Mouse (Mus musculus) MEL (cell line): Measurements from ENCODE around the gene Elfn2.

Experiments used
- CHD1 ChIP-seq: IDR thresholded peaks from 2 replicates; pipeline ENCODE4 v1.6.1; 2012; ENCODE audit warnings: low read depth, mild to moderate bottlenecking, inconsistent platforms, low read length, improper control_type of control experiment
- CTCF ChIP-seq, 3 experiments: IDR thresholded peaks in 2 of 3; conservative IDR thresholded peaks in 1 of 3; 2 replicates each; pipeline ENCODE4 v1.5.1; 2011 to 2012; ENCODE audit warnings: low read length in 3 of 3, low read depth in 2 of 3, mild to moderate bottlenecking in 2 of 3, improper control_type of control experiment in 1 of 3, inconsistent platforms in 1 of 3, mixed read lengths in 1 of 3, moderate library complexity in 1 of 3; ENCODE audit not compliant: control insufficient read depth in 1 of 3, insufficient read depth in 1 of 3, poor library complexity in 1 of 3, severe bottlenecking in 1 of 3
- GATA1 ChIP-seq: IDR thresholded peaks from 2 replicates; pipeline ENCODE4 v1.6.1; 2011; ENCODE audit warnings: low read depth, low read length, improper control_type of control experiment
- MEF2A ChIP-seq: IDR thresholded peaks from 2 replicates; pipeline ENCODE4 v1.6.1; 2014; ENCODE audit warnings: low read depth, mild to moderate bottlenecking, inconsistent platforms, low read length, improper control_type of control experiment; ENCODE audit not compliant: poor library complexity, insufficient replicate concordance, severe bottlenecking; ENCODE audit errors: extremely low read depth
- POLR2A ChIP-seq, 2 experiments: IDR thresholded peaks; 2 replicates each; pipeline ENCODE4 v1.6.1; 2011 to 2012; ENCODE audit warnings: low read length in 2 of 2, mild to moderate bottlenecking in 2 of 2, control low read depth in 1 of 2, improper control_type of control experiment in 1 of 2, low read depth in 1 of 2, moderate library complexity in 1 of 2; ENCODE audit not compliant: control insufficient read depth in 1 of 2, insufficient read depth in 1 of 2, poor library complexity in 1 of 2
- POLR2AphosphoS2 ChIP-seq: IDR thresholded peaks from 2 replicates; pipeline ENCODE4 v1.6.1; 2011; ENCODE audit warnings: low read length, improper control_type of control experiment
- SMC3 ChIP-seq: IDR thresholded peaks from 2 replicates; pipeline ENCODE4 v1.6.1; 2011; ENCODE audit warnings: low read depth, low read length, improper control_type of control experiment
- TAL1 ChIP-seq: IDR thresholded peaks from 2 replicates; pipeline ENCODE4 v1.6.1; 2012; ENCODE audit warnings: mild to moderate bottlenecking, inconsistent platforms, low read length, moderate library complexity, mixed read lengths
- TBP ChIP-seq: IDR thresholded peaks from 2 replicates; pipeline ENCODE4 v1.8.0; 2011; ENCODE audit warnings: low read depth, low read length, improper control_type of control experiment
- USF1 ChIP-seq: IDR thresholded peaks from 2 replicates; pipeline ENCODE4 v1.6.1; 2014; ENCODE audit warnings: low read depth, mild to moderate bottlenecking, inconsistent platforms, low read length, improper control_type of control experiment, moderate library complexity

DNA sequence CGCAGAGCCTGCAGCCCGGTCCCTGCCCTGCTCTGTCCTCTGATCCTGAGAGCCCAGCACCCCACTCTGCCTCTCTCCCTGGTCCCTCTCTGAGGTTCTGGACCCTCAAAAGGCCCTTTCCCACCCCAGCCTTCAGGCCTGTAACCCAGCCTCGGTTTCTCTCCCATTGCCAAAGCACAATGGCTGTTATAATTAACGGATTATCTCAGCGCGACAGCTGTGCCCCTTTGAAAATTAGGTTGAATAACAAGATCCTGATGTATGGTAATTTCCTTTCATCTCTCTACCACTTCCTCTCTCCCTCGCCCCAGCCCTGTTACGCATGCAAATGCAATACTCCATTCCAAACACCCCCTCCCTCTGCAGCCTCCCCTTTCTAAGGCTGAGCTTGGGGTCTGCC, 35.1 kb downstream of the Elfn2 start:
- no peak for TF ChIP-seq USF1
- TF ChIP-seq TBP: no peak
- no peak for TF ChIP-seq MEF2A
- TF ChIP-seq CTCF (IDR thresholded peaks at IDR 0.05 in 2 of 3, conservative IDR thresholded peaks at IDR 0.05 in 1 of 3; ENCODE audit: control insufficient read depth in 1 of 3, insufficient read depth in 1 of 3, low read depth in 2 of 3, low read length in 3 of 3, poor library complexity in 1 of 3, severe bottlenecking in 1 of 3): no peak
- TF ChIP-seq POLR2A (IDR thresholded peaks at IDR 0.05; ENCODE audit: control insufficient read depth in 1 of 2, insufficient read depth in 1 of 2, low read depth in 1 of 2, low read length in 2 of 2, poor library complexity in 1 of 2): no peak
- TF ChIP-seq CHD1: no peak
- no peak for TF ChIP-seq POLR2AphosphoS2
- no peak for TF ChIP-seq TAL1
- no peak for TF ChIP-seq SMC3
- TF ChIP-seq GATA1: no peak
